Mouse (Mus musculus) E14TG2a.4 (cell line): Measurements from ENCODE around the gene CK137956.

ENCODE experiments used
- CTCF ChIP-seq: conservative IDR thresholded peaks from 2 replicates; pipeline ENCODE4 v1.5.1; 2014; ENCODE audit warnings: low read length
- NANOG ChIP-seq: IDR thresholded peaks from 2 replicates; pipeline ENCODE4 v1.6.1; 2014; ENCODE audit warnings: borderline replicate concordance, low read length, mixed read lengths
- POU5F1 ChIP-seq: IDR thresholded peaks from 2 replicates; pipeline ENCODE4 v1.6.1; 2014; ENCODE audit warnings: low read length, borderline replicate concordance

DNA sequence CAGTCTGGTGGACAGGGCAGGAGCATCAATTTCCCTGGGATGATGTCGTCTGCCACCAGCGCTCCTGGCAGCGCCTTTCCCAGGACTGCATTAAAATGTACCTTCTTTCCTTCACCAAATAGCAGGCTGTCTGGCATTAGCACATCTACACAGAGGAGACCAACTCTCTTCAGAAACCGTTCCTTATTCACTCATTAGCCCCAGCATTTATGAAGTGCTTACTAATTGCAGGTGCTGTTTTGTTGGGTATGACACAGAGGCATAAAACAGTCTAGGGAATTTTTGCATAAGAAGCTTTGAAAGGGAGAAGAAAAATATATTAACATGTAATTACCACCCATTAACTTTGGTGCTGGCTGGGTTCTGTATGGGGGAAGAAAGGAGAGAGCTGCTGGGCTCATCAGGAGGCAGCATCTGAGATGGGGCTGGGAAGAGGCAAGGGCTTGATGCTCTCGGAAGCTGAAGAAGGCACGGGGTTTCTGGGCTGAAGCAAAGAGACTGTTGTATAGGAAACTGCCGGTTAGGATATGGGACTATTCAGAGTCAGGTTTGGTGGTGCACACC is 69.8 kb downstream of the CK137956 start:
- TF ChIP-seq NANOG (no peak), CTCF (no peak), POU5F1 (no peak)
